Mouse (Mus musculus) lung, postnatal 14 days (tissue): Measurements from ENCODE around the gene Olfr1133.
"Not testable (repeated sequence)": the region's sequence is repeated elsewhere in the genome, so short reads cannot be mapped to it uniquely, and the experiment has no call there.

Experiments used
- DNase-seq: peaks from one replicate; pipeline ENCODE4 v3.0.0; 2021

Olfr1133 gene

DNA sequence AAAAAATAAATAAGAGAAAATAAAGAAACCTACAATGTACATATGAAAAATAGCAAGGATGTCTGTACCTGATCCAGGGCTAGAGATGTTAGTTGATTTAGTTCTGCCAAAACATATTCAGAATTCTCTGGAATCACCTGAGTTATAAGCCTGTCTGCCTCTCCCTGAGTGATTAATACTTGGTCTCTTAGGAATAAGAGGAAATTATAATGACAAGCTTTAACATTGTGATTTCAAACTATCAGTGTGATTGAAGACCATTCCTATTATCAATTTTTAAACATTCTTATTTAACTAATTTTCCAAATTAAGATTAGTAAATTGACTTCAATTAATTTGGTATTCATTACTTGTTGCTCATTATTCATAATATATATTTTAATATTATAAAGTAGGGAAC, at the start of gene Olfr1133:
Gene Olfr1133, minus strand, starts transcription at position 101 of the 400 bp plus-strand sequence.
- DNase-seq, result no peak

DNA sequence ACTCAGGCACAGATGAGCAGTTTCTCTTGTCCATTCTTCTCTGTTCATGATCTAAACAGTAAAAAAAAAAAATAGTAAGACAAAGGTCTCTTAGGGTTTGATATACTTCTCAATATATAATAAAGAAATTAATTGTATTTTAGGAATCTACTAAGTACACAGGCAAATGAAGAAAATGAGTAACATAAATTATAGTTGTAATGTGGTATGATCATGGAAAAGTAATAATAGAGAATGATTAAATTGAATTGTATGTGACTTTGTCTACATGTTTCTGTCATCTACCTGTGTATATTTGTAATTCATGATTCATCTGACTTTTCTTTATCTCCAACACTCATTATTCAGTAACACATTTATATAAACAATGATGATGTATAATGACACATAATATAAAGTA, 46.7 kb upstream of the Olfr1133 start, which contains the start of gene Olfr1136:
Gene Olfr1136, minus strand, starts transcription at position 101 of the 400 bp plus-strand sequence.
- no peak for DNase-seq

DNA sequence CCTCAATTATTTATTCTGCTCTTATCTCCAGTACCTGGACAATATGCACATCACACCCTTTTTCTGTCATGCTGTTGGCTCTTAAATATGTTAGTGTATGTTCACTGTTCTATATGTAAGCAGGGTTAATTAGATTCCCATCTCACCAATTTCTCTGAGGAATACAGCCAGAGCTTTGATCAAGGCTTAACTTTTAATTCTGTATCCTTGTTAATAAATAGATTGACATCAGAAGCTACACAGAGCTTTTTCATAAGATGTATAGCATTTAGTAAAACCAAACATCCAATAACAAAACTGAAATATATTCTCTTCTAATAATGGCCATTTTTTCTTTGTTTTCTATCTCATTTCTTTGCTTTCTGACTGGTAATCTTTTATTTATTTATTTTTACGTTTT, 26.4 kb upstream of the Olfr1133 start, which contains the start of gene Olfr1135:
Gene Olfr1135, minus strand, starts transcription at position 101 of the 400 bp plus-strand sequence.
- DNase-seq, result no peak

DNA sequence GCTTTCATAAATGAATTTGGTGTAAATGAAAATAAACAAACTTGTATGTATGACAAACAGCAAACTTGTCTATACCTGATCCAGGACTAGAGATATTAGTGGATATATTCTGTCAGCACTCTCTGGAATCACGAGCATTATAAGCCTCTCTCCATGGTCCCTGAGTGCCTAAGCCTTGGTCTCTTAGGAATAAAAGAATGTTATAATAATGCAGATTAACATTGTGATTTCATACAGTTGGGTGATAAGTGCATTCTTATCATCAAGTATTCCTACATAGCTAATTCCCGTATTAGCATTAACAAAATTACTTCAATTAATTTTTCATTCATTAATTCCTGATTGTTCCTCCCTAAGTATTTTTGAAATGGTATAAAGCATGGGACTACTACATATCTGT, 11.2 kb upstream of the Olfr1133 start, which contains the start of gene Olfr1134:
Gene Olfr1134, minus strand, starts transcription at position 101 of the 400 bp plus-strand sequence.
- no peak for DNase-seq

DNA sequence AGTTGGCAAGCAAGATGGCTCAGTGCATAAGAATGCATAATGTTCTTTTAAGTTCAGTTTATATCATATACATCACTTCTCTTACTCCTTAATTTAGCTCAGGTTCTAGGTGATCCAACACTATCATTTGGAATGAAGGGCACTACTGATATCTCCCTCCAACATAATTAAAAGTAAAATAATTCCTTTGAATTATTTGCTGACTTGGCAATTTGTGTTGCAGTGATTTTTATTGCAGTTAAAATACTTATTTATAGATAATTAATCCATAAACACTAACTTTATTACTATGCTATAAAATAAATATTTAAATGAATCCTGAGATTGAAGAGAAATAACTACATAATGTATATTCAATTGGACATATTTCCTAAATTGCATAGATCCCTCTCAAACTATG, 4.7 kb downstream of the Olfr1133 start:
- no peak for DNase-seq

DNA sequence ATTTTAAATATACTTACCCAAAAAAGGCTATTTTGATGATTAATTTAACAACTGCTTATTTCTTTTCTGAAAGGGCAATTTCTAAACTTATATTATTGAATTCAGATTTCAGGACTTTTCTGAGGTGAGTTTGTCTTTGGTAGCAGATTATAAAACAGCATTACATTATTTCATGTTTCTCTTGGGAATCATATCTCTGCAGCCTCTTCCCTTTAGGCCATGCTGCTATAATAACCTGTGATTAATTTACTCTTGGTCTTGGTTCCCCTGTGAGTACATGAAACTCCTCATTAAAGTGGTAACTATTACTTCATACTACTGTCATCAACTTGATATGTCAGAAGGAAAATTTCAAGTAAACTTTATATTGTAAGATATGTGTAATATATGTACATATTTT, 9.7 kb downstream of the Olfr1133 start, which contains the start of gene Olfr1132:
Gene Olfr1132, minus strand, starts transcription at position 101 of the 400 bp plus-strand sequence.
- no peak for DNase-seq

DNA sequence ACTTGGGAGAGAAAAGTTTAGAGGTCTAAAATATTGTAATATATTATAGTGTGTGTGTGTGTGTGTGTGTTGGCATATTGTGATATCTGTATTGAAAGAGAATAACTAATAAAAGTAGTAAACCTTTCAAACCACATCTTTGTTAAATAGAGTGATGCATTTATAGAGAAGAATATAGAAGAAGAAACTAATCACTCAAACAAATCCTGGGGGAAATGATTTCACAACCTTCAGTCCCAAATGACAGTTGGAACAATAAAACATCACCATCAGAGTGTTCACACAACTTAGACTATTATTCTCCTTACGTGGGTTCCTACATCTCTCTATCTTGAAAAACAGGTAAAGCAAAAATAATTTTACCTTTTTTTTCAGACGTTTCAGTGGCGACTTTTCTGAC, 20.4 kb downstream of the Olfr1133 start, which contains the start of gene Olfr1131:
Gene Olfr1131, plus strand, starts transcription at position 301 of the 400 bp plus-strand sequence.
- DNase-seq, result no peak

DNA sequence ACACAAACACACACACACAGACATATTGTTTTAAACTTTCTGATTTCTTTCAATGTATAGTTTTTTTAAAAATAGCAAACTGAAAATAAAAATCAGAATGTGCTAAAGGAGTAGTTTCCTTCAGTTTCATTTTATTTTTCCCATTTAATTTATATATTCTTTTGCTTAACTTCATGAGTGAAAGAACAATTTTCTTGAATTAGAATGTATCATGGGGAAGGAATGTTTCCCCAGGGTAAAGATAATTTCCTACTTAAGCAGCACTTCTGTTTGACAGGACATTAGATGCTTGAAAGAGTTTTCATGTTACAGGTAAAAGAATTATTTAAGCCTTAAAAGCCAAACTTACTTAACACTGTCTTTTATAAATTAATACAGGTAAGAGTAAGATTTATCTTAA, 41.3 kb downstream of the Olfr1133 start, which contains the start of gene Olfr1130:
Gene Olfr1130, plus strand, starts transcription at position 301 of the 400 bp plus-strand sequence.
- not testable (repeated sequence) for DNase-seq
